Mouse (Mus musculus): ENCODE results near the gene Plek2.

- TF ChIP-seq POLR2A (IDR thresholded peaks at IDR 0.05; ENCODE audit: insufficient read depth, low read depth, low read length) (no peak), CTCF (IDR thresholded peaks at IDR 0.05) (no peak), EP300 (IDR thresholded peaks at IDR 0.05; ENCODE audit: insufficient read depth, low read depth, low read length) (no peak)
Measured at GRCm38 (mm10) chr12:78936494-78936893, 29.7 kb upstream of the Plek2 start.
